Mouse (Mus musculus) forebrain, embryonic 14.5 days (tissue): ENCODE results near the gene Wipf3. TPM values are rescaled to one million over a fixed set of nuclear protein-coding genes. Genes with fewer than 3 reads are reported as not detected.

Experiments
- ATAC-seq: fragments of 200-750 bp; cut with Nextera tagmentation; 2 replicates; pipeline ENCODE4 v1.8.0; 2017; ENCODE audit warnings: mild to moderate bottlenecking, moderate library complexity
- DNase-seq: peaks from one replicate; pipeline ENCODE4 v3.0.0-alpha.2; 2015; ENCODE audit warnings: low spot score
- H3K27ac ChIP-seq: fragments of 300-500 bp; sonication (generic); 2 replicates; pipeline ENCODE4 v1.5.1; 2014; ENCODE audit warnings: low read depth, mild to moderate bottlenecking, control low read depth, low read length, moderate library complexity
- H3K27me3 ChIP-seq: fragments of 300-500 bp; sonication (generic); replicated peaks from 2 replicates; pipeline ENCODE4 v1.6.1; 2014; ENCODE audit warnings: low read length, control low read depth, mixed read lengths; ENCODE audit not compliant: control insufficient read depth, insufficient read depth
- H3K36me3 ChIP-seq: fragments of 300-500 bp; sonication (generic); 2 replicates; pipeline ENCODE4 v1.6.1; 2014; ENCODE audit warnings: low read length, control low read depth; ENCODE audit not compliant: control insufficient read depth, insufficient read depth
- H3K4me1 ChIP-seq: fragments of 300-500 bp; sonication (generic); 2 replicates; pipeline ENCODE4 v1.6.1; 2014; ENCODE audit warnings: antibody characterized with exemption, low read length, control low read depth; ENCODE audit not compliant: control insufficient read depth, insufficient read depth
- H3K4me2 ChIP-seq: fragments of 300-500 bp; sonication (generic); 2 replicates; pipeline ENCODE4 v1.6.1; 2014; ENCODE audit warnings: mild to moderate bottlenecking, control low read depth, low read length
- H3K4me3 ChIP-seq: fragments of 300-500 bp; sonication (generic); 2 replicates; pipeline ENCODE4 v1.5.1; 2014; ENCODE audit warnings: low read depth, low read length, control low read depth
- H3K9ac ChIP-seq: fragments of 300-500 bp; sonication (generic); 2 replicates; pipeline ENCODE4 v1.6.1; 2014; ENCODE audit warnings: mild to moderate bottlenecking, low read length, control low read depth, moderate library complexity
- H3K9me3 ChIP-seq: fragments of 300-500 bp; sonication (generic); replicated peaks from 2 replicates; pipeline ENCODE4 v1.6.1; 2016; ENCODE audit warnings: low read length, control low read depth, mixed read lengths; ENCODE audit not compliant: control insufficient read depth
- WGBS: fragments of 180-500 bp; shearing (Covaris S2); extraction: QIAGEN DNeasy Blood & Tissue Kit; methylation state at CpG from one replicate; pipeline ENCODE4 v1.1.7; 2014; 5-methylcytosine and 5-hydroxymethylcytosine counted together
- polyA plus RNA-seq: library from polyadenylated mRNA; unstranded; fragments of >200 nt; fragmentation: Nextera tagmentation; extraction: Ambion mirVana; gene quantifications from 2 replicates; pipeline ENCODE4 v1.2.1, GENCODE M21; 2014

Wipf3 gene
- polyA plus RNA-seq, 1 experiment from 2014 or later, result 2.6 TPM

DNA sequence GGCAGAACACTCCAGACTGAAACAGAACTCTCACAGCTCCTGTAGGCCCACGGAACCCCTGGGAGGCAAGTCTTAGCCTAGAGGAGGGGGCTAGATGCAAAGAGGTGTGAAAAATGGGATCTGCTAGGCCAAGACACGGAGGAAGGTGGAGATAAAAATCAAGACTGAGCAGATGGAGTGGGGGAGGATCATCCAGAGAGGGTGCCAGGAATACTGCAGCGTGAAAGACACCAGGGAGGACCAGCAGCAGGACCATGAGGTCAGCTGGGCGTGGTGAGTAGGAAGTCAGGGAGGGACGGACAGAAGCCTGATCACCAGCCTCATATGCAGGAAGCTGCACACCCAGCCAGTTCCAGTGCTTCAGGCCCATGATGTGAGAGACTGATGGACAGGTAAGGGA lies 89.4 kb downstream of the Wipf3 start:
- no peak for DNase-seq
- no peaks in the 10 kb centered on the region for H3K9me3 ChIP-seq
- H3K27me3 ChIP-seq, result no peaks in the 10 kb centered on the region
- no peak overlapping the region for H3K27ac ChIP-seq
- H3K4me1 ChIP-seq, result no peaks in the 10 kb centered on the region
- H3K4me3 ChIP-seq, result no peak overlapping the region
- no peak for ATAC-seq
- H3K36me3 ChIP-seq, result peaks cover 82% of the 10 kb centered on the region
- no peak overlapping the region for H3K4me2 ChIP-seq
- WGBS, result 71% methylated on average over 5 of the region's 5 CpGs
- no peak overlapping the region for H3K9ac ChIP-seq

DNA sequence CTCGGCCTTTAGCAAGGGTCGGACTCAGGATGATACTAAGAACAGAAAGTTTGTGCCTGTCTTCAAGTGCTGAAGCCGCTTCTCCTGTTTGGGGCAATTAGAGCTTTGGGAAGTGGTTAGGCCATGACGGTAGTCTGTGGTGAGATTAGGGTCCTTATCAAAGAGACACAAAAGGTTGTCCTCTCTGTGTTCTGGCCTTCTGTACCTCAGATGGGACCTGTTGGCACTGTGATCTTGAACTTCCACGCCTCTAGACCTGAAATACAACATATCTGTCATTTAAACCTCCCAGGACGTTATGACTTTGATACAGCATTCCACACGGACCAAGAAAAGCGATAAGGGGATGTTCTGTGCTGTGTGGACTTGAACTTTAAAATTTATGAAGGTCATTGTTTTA lies 99.3 kb downstream of the Wipf3 start:
- Histone ChIP-seq H3K27me3 (no peaks in the 10 kb centered on the region), H3K9ac (no peak overlapping the region), H3K27ac (no peak overlapping the region), H3K4me3 (no peak overlapping the region), H3K4me2 (no peak overlapping the region), H3K4me1 (no peaks in the 10 kb centered on the region), H3K36me3 (peaks cover 69% of the 10 kb centered on the region), H3K9me3 (no peaks in the 10 kb centered on the region)
- 92% methylated on average over 8 of the region's 8 CpGs for WGBS
- DNase-seq, result no peak
- no peak for ATAC-seq

DNA sequence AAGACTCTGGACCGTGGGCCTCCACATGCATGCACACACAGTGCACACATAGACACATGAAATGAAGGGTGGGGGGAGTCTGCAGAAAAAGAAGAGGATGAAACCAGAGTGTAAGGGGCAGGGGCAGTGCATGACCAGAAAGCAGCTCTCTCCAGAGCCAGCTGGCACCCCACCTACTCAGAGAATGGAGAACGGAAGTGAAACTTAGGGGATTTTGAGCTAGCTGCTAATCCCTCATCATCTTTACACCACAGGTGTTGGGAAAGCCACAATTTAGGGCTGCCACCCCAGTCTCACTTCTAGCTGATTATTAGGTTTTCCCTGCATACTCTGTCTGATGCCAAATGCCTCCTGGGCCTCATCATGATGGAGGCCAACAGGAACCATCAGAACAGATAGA lies 100.8 kb downstream of the Wipf3 start:
- no peaks in the 10 kb centered on the region for H3K9me3 ChIP-seq
- no peak overlapping the region for H3K4me2 ChIP-seq
- no peak overlapping the region for H3K9ac ChIP-seq
- H3K27me3 ChIP-seq, result no peaks in the 10 kb centered on the region
- DNase-seq, result no peak
- no peak for ATAC-seq
- no peak overlapping the region for H3K4me3 ChIP-seq
- 74% methylated on average over 2 of the region's 2 CpGs for WGBS
- peaks cover 59% of the 10 kb centered on the region for H3K36me3 ChIP-seq
- no peak overlapping the region for H3K27ac ChIP-seq
- H3K4me1 ChIP-seq, result no peaks in the 10 kb centered on the region

DNA sequence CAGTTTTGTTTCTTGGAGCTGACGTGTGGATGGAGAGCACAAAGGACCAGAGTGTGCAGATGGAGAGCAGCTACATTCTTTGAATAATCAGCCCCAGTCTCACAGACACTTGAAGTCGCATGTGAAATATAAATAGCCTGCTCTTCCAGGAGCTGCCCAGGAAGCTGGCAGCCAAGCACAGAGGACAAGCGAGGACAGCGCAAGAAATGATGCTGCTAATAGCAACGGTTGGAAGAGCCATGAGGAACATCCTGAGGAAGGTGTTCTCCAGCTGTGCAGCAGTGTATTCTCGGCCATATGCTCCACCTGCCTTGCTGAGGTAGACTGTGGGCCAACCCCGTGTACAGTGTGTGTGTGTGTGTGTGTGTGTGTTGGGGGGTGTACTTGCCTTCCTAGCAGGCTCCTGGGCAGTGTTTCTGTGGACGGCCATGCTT lies 101.7 kb downstream of the Wipf3 start:
- peak; percentile 75; the same call in 1 of the 2 replicates for ATAC-seq
- WGBS, result 50% methylated on average over 8 of the region's 8 CpGs

DNA sequence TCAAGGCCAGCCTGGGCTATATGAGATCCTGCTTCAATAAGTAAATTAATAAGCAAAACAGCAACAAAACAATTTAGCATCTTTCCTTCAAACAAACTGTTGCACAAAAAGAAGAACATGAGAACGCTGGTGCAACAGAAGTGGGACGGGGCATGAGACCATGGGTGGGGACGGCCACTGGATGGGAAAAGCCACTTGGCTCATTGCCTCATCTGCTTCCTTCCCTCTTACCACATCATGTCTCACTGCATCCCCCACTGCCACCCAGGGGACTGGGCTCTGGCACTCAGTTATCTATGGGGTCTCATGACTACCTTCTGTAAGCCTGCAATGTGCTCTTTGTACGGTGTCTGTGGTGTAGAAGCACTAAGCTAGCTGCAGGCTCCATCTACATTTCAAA lies 106.1 kb downstream of the Wipf3 start:
- Histone ChIP-seq H3K4me2 (no peak overlapping the region), H3K27me3 (no peaks in the 10 kb centered on the region), H3K9me3 (no peaks in the 10 kb centered on the region), H3K27ac (no peak overlapping the region), H3K4me1 (peaks cover 25% of the 10 kb centered on the region), H3K36me3 (peaks cover 22% of the 10 kb centered on the region), H3K9ac (no peak overlapping the region), H3K4me3 (no peak overlapping the region)
- 93% methylated on average over 4 of the region's 4 CpGs for WGBS
- no peak for DNase-seq
- ATAC-seq, result no peak

More for the DNA sequence above, 101.7 kb downstream of the Wipf3 start:
- peak overlapping the region; percentile 61 for H3K27ac ChIP-seq
- no peaks in the 10 kb centered on the region for H3K27me3 ChIP-seq
- H3K4me2 ChIP-seq, result no peak overlapping the region
- H3K4me1 ChIP-seq, result no peaks in the 10 kb centered on the region
- no peak overlapping the region for H3K4me3 ChIP-seq
- no peak overlapping the region for H3K9ac ChIP-seq
- peaks cover 52% of the 10 kb centered on the region for H3K36me3 ChIP-seq
- no peaks in the 10 kb centered on the region for H3K9me3 ChIP-seq
- peak; percentile 59 for DNase-seq

DNA sequence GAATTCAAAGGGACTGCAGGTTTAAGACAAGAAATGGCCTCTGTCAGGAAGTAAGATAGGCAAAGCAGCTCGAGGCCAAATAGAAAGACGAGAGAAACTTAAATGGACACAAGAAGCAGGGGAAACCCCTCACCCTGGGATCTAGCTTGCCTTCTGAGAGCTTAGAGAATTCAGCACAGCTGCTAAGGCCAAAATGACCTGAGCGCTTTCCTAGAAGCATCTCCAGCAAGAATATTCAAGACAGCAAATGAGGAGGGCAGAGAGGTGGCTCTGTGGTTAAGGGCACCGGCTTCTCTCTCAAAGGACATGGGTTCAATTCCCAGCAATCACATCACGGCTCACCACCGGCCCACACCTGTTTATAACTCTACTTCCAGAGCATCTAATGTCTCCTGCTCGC lies 107.7 kb downstream of the Wipf3 start:
- Histone ChIP-seq H3K4me2 (no peak overlapping the region), H3K27ac (no peak overlapping the region), H3K4me1 (peaks cover 25% of the 10 kb centered on the region), H3K36me3 (0 out of 2 replicates have a peak, but pooled peaks cover 14% of the 10 kb centered on the region), H3K4me3 (no peak overlapping the region), H3K9me3 (no peaks in the 10 kb centered on the region), H3K9ac (no peak overlapping the region), H3K27me3 (no peaks in the 10 kb centered on the region)
- no peak for DNase-seq
- no peak for ATAC-seq
- 85% methylated on average over 7 of the region's 7 CpGs for WGBS

DNA sequence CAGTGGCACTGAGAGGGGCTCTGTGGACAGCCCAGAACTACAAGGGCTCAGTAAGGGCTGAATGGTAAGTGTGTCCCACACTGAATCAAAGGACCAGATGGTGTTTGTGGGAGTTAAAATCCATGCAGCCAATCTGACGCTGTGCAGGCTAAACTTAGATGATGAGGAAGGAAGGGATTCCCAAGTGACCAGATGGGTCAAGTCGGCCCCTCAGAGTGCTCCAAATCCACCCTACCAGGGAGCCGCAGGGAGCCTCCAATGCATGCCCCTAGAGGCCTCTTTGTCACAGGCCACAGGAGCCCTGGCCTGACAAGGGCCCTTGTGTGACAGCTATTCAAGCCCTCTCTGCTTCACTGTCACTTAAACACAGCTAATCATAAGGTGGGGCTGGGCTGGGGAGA lies 109.4 kb downstream of the Wipf3 start:
- Histone ChIP-seq H3K4me1 (peaks cover 25% of the 10 kb centered on the region), H3K9me3 (no peaks in the 10 kb centered on the region), H3K9ac (0 out of 2 replicates have a peak overlapping the region, but pooled peaks have one; percentile 25), H3K36me3 (peaks cover 11% of the 10 kb centered on the region), H3K4me3 (no peak overlapping the region), H3K27me3 (no peaks in the 10 kb centered on the region), H3K27ac (peak overlapping the region; percentile 75), H3K4me2 (no peak overlapping the region)
- DNase-seq (peak; percentile 47), ATAC-seq (peak; percentile 67)
- 3% methylated on average over 3 of the region's 3 CpGs for WGBS

DNA sequence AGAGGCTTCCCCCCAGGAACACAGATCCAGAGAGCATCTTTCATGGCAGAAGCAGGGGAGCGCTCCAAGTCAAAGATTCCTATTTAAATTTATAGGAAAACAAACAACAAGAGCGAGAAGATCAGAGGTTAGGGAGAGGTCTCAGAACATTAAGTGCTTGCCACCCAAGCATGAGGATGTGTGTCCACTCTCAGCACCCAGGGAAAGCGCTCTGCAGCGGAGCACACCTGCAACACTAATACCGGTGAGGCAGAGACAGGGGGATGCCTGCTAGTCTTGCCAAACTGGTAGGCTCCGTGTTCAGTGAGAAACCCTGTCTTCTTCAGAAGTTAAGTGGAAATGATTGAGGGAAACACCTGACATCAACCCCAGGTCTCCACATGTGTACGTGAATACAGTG lies 110.0 kb downstream of the Wipf3 start:
- Histone ChIP-seq H3K27me3 (no peaks in the 10 kb centered on the region), H3K4me3 (no peak overlapping the region), H3K36me3 (peaks cover 12% of the 10 kb centered on the region), H3K27ac (peak overlapping the region; percentile 75), H3K9me3 (no peaks in the 10 kb centered on the region), H3K4me2 (no peak overlapping the region), H3K4me1 (peaks cover 25% of the 10 kb centered on the region), H3K9ac (no peak overlapping the region)
- ATAC-seq (no peak), DNase-seq (no peak)
- 53% methylated on average over 7 of the region's 7 CpGs for WGBS

DNA sequence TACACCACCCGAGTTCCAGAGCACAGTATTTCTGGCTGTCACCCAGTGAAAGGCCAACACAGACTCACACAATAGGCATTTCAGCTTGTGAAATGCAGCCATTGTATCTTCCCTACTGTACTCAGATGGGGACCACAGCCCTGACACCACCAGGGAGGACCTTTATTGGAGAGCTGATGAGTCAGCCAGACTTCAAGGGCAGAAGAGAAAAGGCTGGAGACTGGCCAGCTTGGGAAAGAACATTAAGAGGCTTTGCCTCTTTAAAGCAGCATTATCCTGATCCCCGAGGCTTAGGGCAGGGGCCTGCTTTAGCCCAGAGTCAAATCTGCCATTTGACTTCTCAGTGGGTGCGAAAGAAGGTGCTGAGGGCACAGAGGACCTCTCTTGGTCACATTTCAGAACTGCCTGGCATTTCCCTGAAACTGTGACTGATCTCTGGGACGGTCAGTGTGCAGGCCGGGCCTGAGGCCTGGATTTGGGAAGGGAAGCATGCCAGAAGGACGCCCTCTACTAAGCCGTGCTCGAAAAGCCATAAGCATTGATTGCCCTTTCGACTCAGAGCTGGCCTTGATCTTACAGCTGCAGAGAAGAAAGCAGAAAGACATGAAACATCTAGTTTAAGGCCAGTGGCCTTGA lies 111.0 kb downstream of the Wipf3 start:
- no peak overlapping the region for H3K4me2 ChIP-seq
- WGBS, result 43% methylated on average over 9 of the region's 9 CpGs
- no peaks in the 10 kb centered on the region for H3K27me3 ChIP-seq
- peak overlapping the region; percentile 44; the same call in 1 of the 2 replicates for H3K27ac ChIP-seq
- no peak overlapping the region for H3K4me3 ChIP-seq
- H3K9ac ChIP-seq, result no peak overlapping the region
- DNase-seq (peak; percentile 40), ATAC-seq (no peak)
- peaks cover 20% of the 10 kb centered on the region for H3K36me3 ChIP-seq
- H3K9me3 ChIP-seq, result no peaks in the 10 kb centered on the region
- peaks cover 25% of the 10 kb centered on the region for H3K4me1 ChIP-seq
